15 mouse cellular contexts compared by ENCODE assay signal in the genomic region with DNA sequence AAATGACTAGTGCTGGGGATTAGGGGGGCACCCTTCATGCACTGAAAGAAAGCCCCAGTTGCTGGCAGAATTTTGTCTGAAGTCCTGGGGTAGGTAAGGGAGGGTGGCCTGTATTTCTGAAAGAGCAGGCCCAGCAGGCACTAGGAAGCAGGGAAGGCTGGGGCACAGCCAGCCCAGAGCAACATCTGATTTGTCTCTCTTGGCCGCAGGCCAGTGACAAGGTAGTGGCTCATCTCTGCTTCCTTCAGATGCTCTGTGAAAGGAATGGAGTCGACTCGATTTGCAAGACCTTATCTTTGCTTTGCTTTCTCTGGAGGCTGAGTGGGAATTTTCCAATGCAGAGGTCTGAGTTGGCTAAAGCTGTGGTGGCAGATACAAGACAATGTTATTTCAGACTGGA.
DNase-seq lines count a peak whose midpoint lies in the region.
"Had no signal": no experiment of that assay in that cellular context is flagged by ENCODE, and none has a peak within 500 bp of the region (broad histone marks: within the 10 kb centered on the region; RNA-seq: fewer than 3 reads in every experiment).

No protein-coding gene starts in this region.

- intact Hi-C loops in heart, postnatal 36 days (cut with DNase I) = no loop called here

- DNase-seq in cerebellum, adult 9-11 months = peak; percentile 7
- no peak for DNase-seq in cerebellum, adult 11 months
- DNase-seq in heart, postnatal 4 days = peak; percentile 16
- DNase-seq in heart, postnatal 36 days = no peak
- DNase-seq in right cerebral cortex, adult 2 months (ENCODE audit: low spot score in 2 of 2) = peak; percentile 3 to 6
- DNase-seq in right cerebral cortex, postnatal 25 days = no peak
- peak; percentile 34 to 42 for DNase-seq in cerebellum, postnatal 36 days
- no peak for DNase-seq in urinary bladder, postnatal 14 days (ENCODE audit: low spot score)
- DNase-seq: gastrocnemius, postnatal 14 days; heart, adult 2 months; kidney, adult 18-20 months; kidney, postnatal 14 days; liver, postnatal 0 days; lung, postnatal 14 days; thymus, postnatal 25 days had no signal

Comparison
In these comparisons a context has a peak if more than half of its experiments do, and no peak if none do; other contexts are left out.
1. DNase-seq: peak in cerebellum, adult 9-11 months (single experiment), heart, postnatal 4 days (single experiment), right cerebral cortex, adult 2 months (2 of 2) and cerebellum, postnatal 36 days (2 of 2); none in cerebellum, adult 11 months (single experiment), heart, postnatal 36 days (0 of 2), right cerebral cortex, postnatal 25 days (single experiment) and urinary bladder, postnatal 14 days (single experiment).